Mouse (Mus musculus) C2C12 (cell line): ENCODE data around the gene Rarg.

Experiments used
- CEBPB ChIP-seq: IDR thresholded peaks from one replicate; pipeline ENCODE4 v1.6.1; 2011; ENCODE audit warnings: low read depth, mild to moderate bottlenecking, control low read depth, moderate library complexity
- CTCF ChIP-seq: IDR thresholded peaks from one replicate; pipeline ENCODE4 v1.5.1; 2011; ENCODE audit not compliant: control insufficient read depth, insufficient read depth, insufficient read length
- FOSL1 ChIP-seq: IDR thresholded peaks from one replicate; pipeline ENCODE4 v1.8.0; 2011; ENCODE audit warnings: mild to moderate bottlenecking, low read length; ENCODE audit not compliant: poor library complexity, insufficient read depth, severe bottlenecking
- MAX ChIP-seq: IDR thresholded peaks from one replicate; pipeline ENCODE4 v1.6.1; 2011; ENCODE audit warnings: mild to moderate bottlenecking, control low read depth
- MYOD1 ChIP-seq: IDR thresholded peaks from one replicate; pipeline ENCODE4 v1.6.1; 2011; ENCODE audit warnings: low read depth; ENCODE audit not compliant: control insufficient read depth, insufficient read length
- USF1 ChIP-seq: IDR thresholded peaks from one replicate; pipeline ENCODE4 v1.6.1; 2011; ENCODE audit warnings: low read depth, mild to moderate bottlenecking, control low read depth, moderate library complexity

GRCm38 (mm10) chr15:102278726-102279091, 21.4 kb upstream of the Rarg start:
- TF ChIP-seq USF1 = no peak
- TF ChIP-seq CTCF = no peak
- TF ChIP-seq MYOD1 = no peak
- no peak for TF ChIP-seq CEBPB
- no peak for TF ChIP-seq MAX
- TF ChIP-seq FOSL1 = no peak
